Mouse (Mus musculus): ENCODE measurements around the gene Hspa4l.

Hspa4l gene

GRCm38 (mm10) chr3:40744024-40744835, at the start of gene Hspa4l:
Gene Hspa4l, plus strand, starts transcription at chr3:40744495.
- peak; percentile 39 for DNase-seq

- no peak for DNase-seq
These were observed 49.1 kb upstream of the Hspa4l start for GRCm38 (mm10) chr3:40695162-40695561.

GRCm38 (mm10) chr3:40698834-40699233, 45.5 kb upstream of the Hspa4l start:
- DNase-seq = no peak

GRCm38 (mm10) chr3:40704816-40705430, 39.4 kb upstream of the Hspa4l start:
- no peak for DNase-seq

- DNase-seq = no peak
These were observed 35.6 kb upstream of the Hspa4l start, which contains the start of gene Slc25a31 for GRCm38 (mm10) chr3:40708655-40709054. Gene Slc25a31, plus strand, starts transcription at chr3:40708855.

GRCm38 (mm10) chr3:40716056-40716455, 28.2 kb upstream of the Hspa4l start:
- no peak for DNase-seq

GRCm38 (mm10) chr3:40719022-40719421, 25.3 kb upstream of the Hspa4l start:
- DNase-seq = no peak

GRCm38 (mm10) chr3:40738381-40738912, 5.8 kb upstream of the Hspa4l start:
- no peak for DNase-seq

- DNase-seq = peak; percentile 96
These were observed 753 bp downstream of the Hspa4l start for GRCm38 (mm10) chr3:40744836-40745660.

- DNase-seq = no peak
These were observed 1.6 kb downstream of the Hspa4l start for GRCm38 (mm10) chr3:40745661-40746547.

- no peak for DNase-seq
These were observed 16.5 kb downstream of the Hspa4l start for GRCm38 (mm10) chr3:40760746-40761145.

GRCm38 (mm10) chr3:40761312-40761711, 17.0 kb downstream of the Hspa4l start:
- no peak for DNase-seq

GRCm38 (mm10) chr3:40793783-40794182, 49.5 kb downstream of the Hspa4l start:
- DNase-seq = no peak

GRCm38 (mm10) chr3:40798054-40798453, 53.8 kb downstream of the Hspa4l start:
- DNase-seq = no peak

GRCm38 (mm10) chr3:40798500-40798899, 54.2 kb downstream of the Hspa4l start:
- DNase-seq = peak; percentile 12

- DNase-seq = peak; percentile 94
These were observed 55.5 kb downstream of the Hspa4l start, which contains the start of gene Plk4 for GRCm38 (mm10) chr3:40799530-40800372. Gene Plk4, plus strand, starts transcription at chr3:40800019.

- DNase-seq = peak; percentile 45
These were observed 56.1 kb downstream of the Hspa4l start for GRCm38 (mm10) chr3:40800373-40800823.

- DNase-seq = no peak
These were observed 62.6 kb downstream of the Hspa4l start for GRCm38 (mm10) chr3:40806871-40807270.

GRCm38 (mm10) chr3:40808686-40809085, 64.4 kb downstream of the Hspa4l start:
- DNase-seq = no peak

GRCm38 (mm10) chr3:40809894-40810293, 65.6 kb downstream of the Hspa4l start:
- no peak for DNase-seq

GRCm38 (mm10) chr3:40813275-40813674, 69.0 kb downstream of the Hspa4l start:
- no peak for DNase-seq
